Mouse (Mus musculus): ENCODE measurements at regions not wholly inside any gene's neighbourhood (a gene's known extent, or its start where the extent isn't known, plus 50 kb on each side); places are given as distances from the start of the nearest gene placed in this dataset.

GRCm38 (mm10) chrX:10984894-10985293 lies 270.1 kb downstream of the Mid1ip1 start:
- Histone ChIP-seq H3K27ac (ENCODE audit: low read length) (no peak overlapping the region), H3K36me3 (ENCODE audit: control insufficient read depth, insufficient read depth, low read length) (no peaks in the 10 kb centered on the region), H3K9ac (ENCODE audit: low read depth, low read length) (no peak overlapping the region), H3K4me2 (ENCODE audit: low read length) (no peak overlapping the region), H3K9me3 (replicated peaks; ENCODE audit: control insufficient read depth, low read length, poor library complexity, severe bottlenecking) (no peaks in the 10 kb centered on the region), H3K4me3 (ENCODE audit: low read depth, low read length) (no peak overlapping the region), H3K27me3 (ENCODE audit: control insufficient read depth, insufficient read depth, low read depth, low read length) (no peaks in the 10 kb centered on the region), H3K4me1 (ENCODE audit: control insufficient read depth, insufficient read depth, low read length) (no peaks in the 10 kb centered on the region)
- WGBS, result 91% methylated on average over 7 of the region's 7 CpGs
- no peak for ATAC-seq

GRCm38 (mm10) chrX:10991871-10992210 lies 277.0 kb downstream of the Mid1ip1 start:
- no peaks in the 10 kb centered on the region for H3K9me3 ChIP-seq (replicated peaks; ENCODE audit: control insufficient read depth, low read length, poor library complexity, severe bottlenecking)
- peak overlapping the region; percentile 54 for H3K4me2 ChIP-seq (ENCODE audit: low read length)
- WGBS, result 25% methylated on average over 6 of the region's 6 CpGs
- ATAC-seq, result no peak; the same call in 1 of the 2 replicates
- no peaks in the 10 kb centered on the region for H3K36me3 ChIP-seq (ENCODE audit: control insufficient read depth, insufficient read depth, low read length)
- H3K9ac ChIP-seq (ENCODE audit: low read depth, low read length), result peak overlapping the region; percentile 53; the same call in 1 of the 2 replicates
- no peaks in the 10 kb centered on the region for H3K27me3 ChIP-seq (ENCODE audit: control insufficient read depth, insufficient read depth, low read depth, low read length)
- H3K4me3 ChIP-seq (ENCODE audit: low read depth, low read length), result no peak overlapping the region
- H3K27ac ChIP-seq (ENCODE audit: low read length), result peak overlapping the region; percentile 85
- H3K4me1 ChIP-seq (ENCODE audit: control insufficient read depth, insufficient read depth, low read length), result peaks cover 5% of the 10 kb centered on the region; the same call in 1 of the 2 replicates

- Histone ChIP-seq H3K36me3 (ENCODE audit: control insufficient read depth, insufficient read depth, low read length) (no peaks in the 10 kb centered on the region), H3K9ac (ENCODE audit: low read depth, low read length) (peak overlapping the region; percentile 53; the same call in 1 of the 2 replicates), H3K4me1 (ENCODE audit: control insufficient read depth, insufficient read depth, low read length) (peaks cover 5% of the 10 kb centered on the region; the same call in 1 of the 2 replicates), H3K27ac (ENCODE audit: low read length) (peak overlapping the region; percentile 85), H3K27me3 (ENCODE audit: control insufficient read depth, insufficient read depth, low read depth, low read length) (no peaks in the 10 kb centered on the region), H3K4me3 (ENCODE audit: low read depth, low read length) (no peak overlapping the region), H3K4me2 (ENCODE audit: low read length) (peak overlapping the region; percentile 54), H3K9me3 (replicated peaks; ENCODE audit: control insufficient read depth, low read length, poor library complexity, severe bottlenecking) (no peaks in the 10 kb centered on the region)
- WGBS, result 28% methylated on average over 19 of the region's 19 CpGs
- ATAC-seq, result peak; percentile 85
These were observed 277.6 kb downstream of the Mid1ip1 start for GRCm38 (mm10) chrX:10992211-10993004.

- no peak overlapping the region for H3K4me3 ChIP-seq (ENCODE audit: low read depth, low read length)
- no peaks in the 10 kb centered on the region for H3K36me3 ChIP-seq (ENCODE audit: control insufficient read depth, insufficient read depth, low read length)
- peak; percentile 75 for ATAC-seq
- no peaks in the 10 kb centered on the region for H3K9me3 ChIP-seq (replicated peaks; ENCODE audit: control insufficient read depth, low read length, poor library complexity, severe bottlenecking)
- H3K4me1 ChIP-seq (ENCODE audit: control insufficient read depth, insufficient read depth, low read length), result peaks cover 5% of the 10 kb centered on the region; the same call in 1 of the 2 replicates
- peak overlapping the region; percentile 30; the same call in 1 of the 2 replicates for H3K9ac ChIP-seq (ENCODE audit: low read depth, low read length)
- no peaks in the 10 kb centered on the region for H3K27me3 ChIP-seq (ENCODE audit: control insufficient read depth, insufficient read depth, low read depth, low read length)
- H3K27ac ChIP-seq (ENCODE audit: low read length), result peak overlapping the region; percentile 85
- 16% methylated on average over 6 of the region's 6 CpGs for WGBS
- H3K4me2 ChIP-seq (ENCODE audit: low read length), result peak overlapping the region; percentile 54
These were observed 278.2 kb downstream of the Mid1ip1 start for GRCm38 (mm10) chrX:10993005-10993377.

- no peaks in the 10 kb centered on the region for H3K9me3 ChIP-seq (replicated peaks; ENCODE audit: control insufficient read depth, low read length, poor library complexity, severe bottlenecking)
- H3K27ac ChIP-seq (ENCODE audit: low read length), result no peak overlapping the region
- no peak overlapping the region for H3K4me3 ChIP-seq (ENCODE audit: low read depth, low read length)
- H3K36me3 ChIP-seq (ENCODE audit: control insufficient read depth, insufficient read depth, low read length), result no peaks in the 10 kb centered on the region
- H3K9ac ChIP-seq (ENCODE audit: low read depth, low read length), result no peak overlapping the region
- no peak for ATAC-seq
- H3K27me3 ChIP-seq (ENCODE audit: control insufficient read depth, insufficient read depth, low read depth, low read length), result no peaks in the 10 kb centered on the region
- H3K4me2 ChIP-seq (ENCODE audit: low read length), result no peak overlapping the region
- peaks cover 5% of the 10 kb centered on the region; the same call in 1 of the 2 replicates for H3K4me1 ChIP-seq (ENCODE audit: control insufficient read depth, insufficient read depth, low read length)
These were observed 280.1 kb downstream of the Mid1ip1 start for GRCm38 (mm10) chrX:10994910-10995309.

- no peak for ATAC-seq
- 88% methylated on average over 3 of the region's 3 CpGs for WGBS
These were observed 286.4 kb downstream of the Mid1ip1 start for GRCm38 (mm10) chrX:11001180-11001579.

GRCm38 (mm10) chrX:11039278-11039677 lies 259.8 kb upstream of the H2al1a start:
- H3K4me2 ChIP-seq (ENCODE audit: low read length), result no peak overlapping the region
- ATAC-seq, result no peak
- no peaks in the 10 kb centered on the region for H3K36me3 ChIP-seq (ENCODE audit: control insufficient read depth, insufficient read depth, low read length)
- H3K9me3 ChIP-seq (replicated peaks; ENCODE audit: control insufficient read depth, low read length, poor library complexity, severe bottlenecking), result no peaks in the 10 kb centered on the region
- no peak overlapping the region for H3K9ac ChIP-seq (ENCODE audit: low read depth, low read length)
- no peak overlapping the region for H3K27ac ChIP-seq (ENCODE audit: low read length)
- H3K4me3 ChIP-seq (ENCODE audit: low read depth, low read length), result no peak overlapping the region
- H3K27me3 ChIP-seq (ENCODE audit: control insufficient read depth, insufficient read depth, low read depth, low read length), result no peaks in the 10 kb centered on the region
- no peaks in the 10 kb centered on the region for H3K4me1 ChIP-seq (ENCODE audit: control insufficient read depth, insufficient read depth, low read length)

More at GRCm38 (mm10) chrX:11001180-11001579, 286.4 kb downstream of the Mid1ip1 start:
- H3K27me3 ChIP-seq (ENCODE audit: control insufficient read depth, insufficient read depth, low read depth, low read length), result no peaks in the 10 kb centered on the region
- H3K4me2 ChIP-seq (ENCODE audit: low read length), result no peak overlapping the region
- no peaks in the 10 kb centered on the region for H3K4me1 ChIP-seq (ENCODE audit: control insufficient read depth, insufficient read depth, low read length)
- H3K9me3 ChIP-seq (replicated peaks; ENCODE audit: control insufficient read depth, low read length, poor library complexity, severe bottlenecking), result no peaks in the 10 kb centered on the region
- H3K4me3 ChIP-seq (ENCODE audit: low read depth, low read length), result no peak overlapping the region
- H3K27ac ChIP-seq (ENCODE audit: low read length), result no peak overlapping the region
- H3K36me3 ChIP-seq (ENCODE audit: control insufficient read depth, insufficient read depth, low read length), result no peaks in the 10 kb centered on the region
- H3K9ac ChIP-seq (ENCODE audit: low read depth, low read length), result no peak overlapping the region

GRCm38 (mm10) chrX:11046769-11047168 lies 252.3 kb upstream of the H2al1a start:
- Histone ChIP-seq H3K4me1 (ENCODE audit: control insufficient read depth, insufficient read depth, low read length) (no peaks in the 10 kb centered on the region), H3K4me2 (ENCODE audit: low read length) (no peak overlapping the region), H3K9me3 (replicated peaks; ENCODE audit: control insufficient read depth, low read length, poor library complexity, severe bottlenecking) (no peaks in the 10 kb centered on the region), H3K4me3 (ENCODE audit: low read depth, low read length) (no peak overlapping the region), H3K9ac (ENCODE audit: low read depth, low read length) (no peak overlapping the region), H3K27ac (ENCODE audit: low read length) (no peak overlapping the region), H3K36me3 (ENCODE audit: control insufficient read depth, insufficient read depth, low read length) (no peaks in the 10 kb centered on the region), H3K27me3 (ENCODE audit: control insufficient read depth, insufficient read depth, low read depth, low read length) (no peaks in the 10 kb centered on the region)
- WGBS, result 85% methylated on average over 3 of the region's 3 CpGs
- ATAC-seq, result no peak

- no peak overlapping the region for H3K4me3 ChIP-seq (ENCODE audit: low read depth, low read length)
- 0 out of 2 replicates have a peak, but pooled peaks cover 4% of the 10 kb centered on the region for H3K4me1 ChIP-seq (ENCODE audit: control insufficient read depth, insufficient read depth, low read length)
- no peaks in the 10 kb centered on the region for H3K36me3 ChIP-seq (ENCODE audit: control insufficient read depth, insufficient read depth, low read length)
- no peak overlapping the region for H3K4me2 ChIP-seq (ENCODE audit: low read length)
- ATAC-seq, result no peak
- H3K27ac ChIP-seq (ENCODE audit: low read length), result no peak overlapping the region
- H3K27me3 ChIP-seq (ENCODE audit: control insufficient read depth, insufficient read depth, low read depth, low read length), result no peaks in the 10 kb centered on the region
- H3K9me3 ChIP-seq (replicated peaks; ENCODE audit: control insufficient read depth, low read length, poor library complexity, severe bottlenecking), result no peaks in the 10 kb centered on the region
- 64% methylated on average over 3 of the region's 3 CpGs for WGBS
- H3K9ac ChIP-seq (ENCODE audit: low read depth, low read length), result no peak overlapping the region
These were observed 216.9 kb upstream of the H2al1a start for GRCm38 (mm10) chrX:11082171-11082570.
